Comparison of ENCODE assay signal across 21 mouse cellular contexts in the genomic region with DNA sequence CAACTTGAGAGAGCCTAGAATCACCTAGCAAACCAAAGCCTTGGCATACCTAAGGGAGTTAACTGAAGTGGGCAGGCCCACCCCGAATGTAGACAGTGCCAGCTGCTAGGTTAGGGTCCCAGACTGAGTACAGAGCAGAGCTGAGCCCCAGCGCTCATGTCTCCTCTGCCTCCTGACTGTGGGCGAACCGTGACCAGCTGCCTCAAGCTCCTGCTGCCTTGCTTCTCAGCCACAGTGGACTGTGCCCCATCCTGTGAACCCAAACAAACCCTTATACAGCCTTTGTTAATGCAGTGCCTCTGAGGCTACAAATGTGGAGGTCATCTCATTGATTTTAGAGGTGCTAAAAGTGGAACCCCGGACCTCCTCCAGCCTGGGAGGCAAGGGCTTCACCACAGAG.
DNase-seq lines count a peak whose midpoint lies in the region; ATAC-seq and TF ChIP-seq lines count a peak whose summit lies in the region.
"Had no signal": no experiment of that assay in that cellular context is flagged by ENCODE, and none has a peak within 500 bp of the region (broad histone marks: within the 10 kb centered on the region; RNA-seq: fewer than 3 reads in every experiment).

No protein-coding gene starts in this region.

- peaks cover 5% of the 10 kb centered on the region; the same call in 1 of the 2 replicates for H3K27me3 ChIP-seq in hindbrain, embryonic 10.5 days (ENCODE audit: insufficient read depth, poor library complexity, severe bottlenecking)
- no peaks in the 10 kb centered on the region for H3K27me3 ChIP-seq in hindbrain, postnatal 0 days (ENCODE audit: insufficient read depth, low read length)
- H3K27me3 ChIP-seq in kidney, embryonic 14.5 days (ENCODE audit: control insufficient read depth, insufficient read depth, low read length) = no peaks in the 10 kb centered on the region
- no peaks in the 10 kb centered on the region for H3K27me3 ChIP-seq in midbrain, embryonic 11.5 days (ENCODE audit: control insufficient read depth, insufficient read depth, low read length)
- no peaks in the 10 kb centered on the region for H3K27me3 ChIP-seq in midbrain, embryonic 14.5 days (ENCODE audit: control insufficient read depth, insufficient read depth, low read length)
- H3K27me3 ChIP-seq: hindbrain, embryonic 15.5 days had no signal

- H3K4me2 ChIP-seq in hindbrain, postnatal 0 days (ENCODE audit: low read depth, low read length) = no peak overlapping the region
- H3K4me2 ChIP-seq in kidney, embryonic 14.5 days (replicated peaks; ENCODE audit: low read depth, low read length) = no peak overlapping the region
- H3K4me2 ChIP-seq in midbrain, embryonic 11.5 days = no peak overlapping the region
- H3K4me2 ChIP-seq in midbrain, embryonic 14.5 days (ENCODE audit: low read length) = no peak overlapping the region
- H3K4me2 ChIP-seq: embryonic facial prominence, embryonic 12.5 days; hindbrain, embryonic 15.5 days; limb, embryonic 12.5 days; liver, embryonic 13.5 days had no signal

- H3K4me1 ChIP-seq in hindbrain, embryonic 10.5 days (replicated peaks) = peaks cover 99% of the 10 kb centered on the region
- peaks cover 26% of the 10 kb centered on the region for H3K4me1 ChIP-seq in hindbrain, postnatal 0 days (ENCODE audit: insufficient read depth, low read length)
- H3K4me1 ChIP-seq in kidney, embryonic 14.5 days (ENCODE audit: control insufficient read depth, insufficient read depth, low read length) = no peaks in the 10 kb centered on the region
- H3K4me1 ChIP-seq in midbrain, embryonic 11.5 days (ENCODE audit: control insufficient read depth, insufficient read depth, low read length) = peaks cover 52% of the 10 kb centered on the region
- peaks cover 46% of the 10 kb centered on the region for H3K4me1 ChIP-seq in midbrain, embryonic 14.5 days (ENCODE audit: control insufficient read depth, insufficient read depth, low read length)

- no peaks in the 10 kb centered on the region for H3K36me3 ChIP-seq in hindbrain, embryonic 10.5 days
- H3K36me3 ChIP-seq in hindbrain, postnatal 0 days (ENCODE audit: insufficient read depth, low read length) = no peaks in the 10 kb centered on the region
- no peaks in the 10 kb centered on the region for H3K36me3 ChIP-seq in kidney, embryonic 14.5 days (ENCODE audit: control insufficient read depth, insufficient read depth, low read length)
- no peaks in the 10 kb centered on the region for H3K36me3 ChIP-seq in midbrain, embryonic 11.5 days (ENCODE audit: control insufficient read depth, insufficient read depth, low read length)
- H3K36me3 ChIP-seq in midbrain, embryonic 14.5 days (ENCODE audit: control insufficient read depth, insufficient read depth, low read length) = no peaks in the 10 kb centered on the region
- H3K36me3 ChIP-seq: embryonic facial prominence, embryonic 12.5 days; hindbrain, embryonic 15.5 days; limb, embryonic 12.5 days; liver, embryonic 13.5 days had no signal

- no peaks in the 10 kb centered on the region for H3K9me3 ChIP-seq in hindbrain, embryonic 10.5 days
- H3K9me3 ChIP-seq in hindbrain, postnatal 0 days (ENCODE audit: low read length) = no peaks in the 10 kb centered on the region
- no peaks in the 10 kb centered on the region for H3K9me3 ChIP-seq in kidney, embryonic 14.5 days (ENCODE audit: control insufficient read depth, low read length)
- no peaks in the 10 kb centered on the region for H3K9me3 ChIP-seq in midbrain, embryonic 11.5 days (ENCODE audit: control insufficient read depth, low read length)
- no peaks in the 10 kb centered on the region for H3K9me3 ChIP-seq in midbrain, embryonic 14.5 days (ENCODE audit: control insufficient read depth, low read length)
- H3K9me3 ChIP-seq: embryonic facial prominence, embryonic 12.5 days; hindbrain, embryonic 15.5 days; limb, embryonic 12.5 days; liver, embryonic 13.5 days; megakaryocyte, embryonic 14.5 days had no signal

- DNase-seq in hindbrain, embryonic 10.5 days (ENCODE audit: low spot score) = no peak
- no peak for DNase-seq in hindbrain, postnatal 0 days (ENCODE audit: low spot score)
- peak; percentile 25 for DNase-seq in kidney, postnatal 14 days
- peak; percentile 88 for DNase-seq in midbrain, embryonic 11.5 days (ENCODE audit: low spot score, missing footprints)
- no peak for DNase-seq in midbrain, embryonic 14.5 days
- peak; percentile 15 to 30 for DNase-seq in kidney, postnatal 36 days
- DNase-seq: adrenal gland, postnatal 25 days; cerebellum, adult 11 months; cerebellum, postnatal 10 days; forebrain, postnatal 0 days; gastrocnemius, postnatal 36 days; liver, embryonic 13.5 days; lung, postnatal 10 days; right cerebral cortex, postnatal 14 days; thymus, postnatal 4 days had no signal

- no peak for TF ChIP-seq CTCF in hindbrain, postnatal 0 days (IDR thresholded peaks at IDR 0.05; ENCODE audit: low read depth)

- no peak overlapping the region for H3K4me3 ChIP-seq in hindbrain, embryonic 10.5 days
- no peak overlapping the region for H3K4me3 ChIP-seq in hindbrain, postnatal 0 days (ENCODE audit: low read length)
- no peak overlapping the region for H3K4me3 ChIP-seq in kidney, embryonic 14.5 days (ENCODE audit: low read length)
- no peak overlapping the region for H3K4me3 ChIP-seq in midbrain, embryonic 11.5 days (ENCODE audit: low read depth, low read length)
- H3K4me3 ChIP-seq in midbrain, embryonic 14.5 days (replicated peaks; ENCODE audit: low read depth, low read length) = no peak overlapping the region
- H3K4me3 ChIP-seq: embryonic facial prominence, embryonic 12.5 days; erythroblast, embryonic 14.5 days; hindbrain, embryonic 15.5 days; limb, embryonic 12.5 days; liver, embryonic 13.5 days; megakaryocyte, embryonic 14.5 days had no signal

- H3K9ac ChIP-seq in hindbrain, postnatal 0 days (replicated peaks; ENCODE audit: low read length) = no peak overlapping the region
- no peak overlapping the region for H3K9ac ChIP-seq in kidney, embryonic 14.5 days (ENCODE audit: low read depth, low read length)
- H3K9ac ChIP-seq in midbrain, embryonic 11.5 days (ENCODE audit: low read length) = no peak overlapping the region
- H3K9ac ChIP-seq in midbrain, embryonic 14.5 days (replicated peaks; ENCODE audit: low read length) = no peak overlapping the region
- H3K9ac ChIP-seq: embryonic facial prominence, embryonic 12.5 days; forebrain, postnatal 0 days; hindbrain, embryonic 15.5 days; limb, embryonic 12.5 days; liver, embryonic 13.5 days had no signal

- peak overlapping the region; percentile 81 for H3K27ac ChIP-seq in hindbrain, embryonic 10.5 days
- no peak overlapping the region for H3K27ac ChIP-seq in hindbrain, postnatal 0 days
- no peak overlapping the region for H3K27ac ChIP-seq in kidney, embryonic 14.5 days (ENCODE audit: low read depth, low read length)
- H3K27ac ChIP-seq in midbrain, embryonic 11.5 days (ENCODE audit: low read depth, low read length) = 0 out of 2 replicates have a peak overlapping the region, but pooled peaks have one; percentile 13
- no peak overlapping the region for H3K27ac ChIP-seq in midbrain, embryonic 14.5 days (replicated peaks; ENCODE audit: low read depth, low read length)
- H3K27ac ChIP-seq: embryonic facial prominence, embryonic 12.5 days; hindbrain, embryonic 15.5 days; limb, embryonic 12.5 days; liver, embryonic 13.5 days had no signal

- WGBS in hindbrain, embryonic 10.5 days = 50% methylated on average over 5 of the region's 5 CpGs
- WGBS in hindbrain, postnatal 0 days = 45% methylated on average over 5 of the region's 5 CpGs
- WGBS in kidney, embryonic 14.5 days = 46% methylated on average over 5 of the region's 5 CpGs
- WGBS in midbrain, embryonic 11.5 days = 59% methylated on average over 5 of the region's 5 CpGs
- WGBS in midbrain, embryonic 14.5 days = 47% methylated on average over 5 of the region's 5 CpGs

- no peak for ATAC-seq in hindbrain, postnatal 0 days
- no peak for ATAC-seq in kidney, embryonic 14.5 days (ENCODE audit: low FRiP score, low TSS enrichment)
- ATAC-seq in midbrain, embryonic 11.5 days (ENCODE audit: low FRiP score) = no peak
- no peak for ATAC-seq in midbrain, embryonic 14.5 days (ENCODE audit: low FRiP score, low TSS enrichment)
- ATAC-seq: forebrain, postnatal 0 days had no signal

Comparison
In these comparisons a context has a peak if more than half of its experiments do, and no peak if none do; other contexts are left out.
1. DNase-seq: peak in kidney, postnatal 14 days (single experiment), midbrain, embryonic 11.5 days (single experiment) and kidney, postnatal 36 days (2 of 2); none in hindbrain, embryonic 10.5 days (single experiment), hindbrain, postnatal 0 days (single experiment) and midbrain, embryonic 14.5 days (single experiment).
2. H3K27ac ChIP-seq: peak in hindbrain, embryonic 10.5 days (single experiment) and midbrain, embryonic 11.5 days (single experiment); none in hindbrain, postnatal 0 days (single experiment), kidney, embryonic 14.5 days (single experiment) and midbrain, embryonic 14.5 days (single experiment).